Mouse (Mus musculus) liver, postnatal 0 days (tissue): Measurements from ENCODE around the gene Eci2.

ENCODE experiments used
- CTCF ChIP-seq: sonication (generic); IDR thresholded peaks from 2 replicates; pipeline ENCODE4 v1.5.1; 2016; ENCODE audit warnings: antibody characterized with exemption, low read depth
- EP300 ChIP-seq: IDR thresholded peaks from 2 replicates; pipeline ENCODE4 v1.6.1; 2016; ENCODE audit warnings: antibody characterized with exemption, low read depth, mild to moderate bottlenecking

DNA sequence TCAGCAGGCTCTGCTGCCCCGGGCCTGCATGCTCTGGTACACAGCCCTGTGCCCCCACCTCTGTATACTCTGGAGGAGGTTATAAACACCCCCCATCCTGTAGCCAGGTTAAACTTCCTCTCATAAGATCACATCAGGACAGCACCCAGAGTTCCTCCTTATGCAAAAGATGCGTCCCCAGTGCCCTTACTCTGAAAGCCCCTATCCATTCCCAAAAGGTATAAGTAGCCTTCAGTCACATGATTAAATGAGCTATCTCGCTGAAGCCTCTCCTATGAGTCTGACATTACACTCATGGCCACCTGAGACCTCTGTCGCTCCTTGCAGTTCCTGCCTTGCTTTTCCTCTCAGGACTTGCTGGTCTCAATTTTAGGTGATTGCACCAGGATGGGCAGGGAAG is 6.7 kb upstream of the Eci2 start:
- TF ChIP-seq CTCF: no peak
- no peak for TF ChIP-seq EP300
